Mouse (Mus musculus) liver, embryonic 15.5 days (tissue): ENCODE measurements at regions not wholly inside any gene's neighbourhood (a gene's known extent, or its start where the extent isn't known, plus 50 kb on each side); places are given as distances from the start of the nearest gene placed in this dataset.
"Not testable (repeated sequence)": the region's sequence is repeated elsewhere in the genome, so short reads cannot be mapped to it uniquely, and the experiment has no call there.

Experiments
- ATAC-seq: fragments of 200-750 bp; cut with Nextera tagmentation; 2 replicates; pipeline ENCODE4 v1.8.0; 2017; ENCODE audit warnings: moderate number of reproducible peaks, mild to moderate bottlenecking, moderate library complexity; ENCODE audit not compliant: insufficient read depth
- H3K27ac ChIP-seq: fragments of 300-500 bp; sonication (generic); replicated peaks from 2 replicates; pipeline ENCODE4 v1.5.1; 2015; ENCODE audit warnings: mild to moderate bottlenecking, inconsistent platforms
- H3K27me3 ChIP-seq: fragments of 300-500 bp; sonication (generic); 2 replicates; pipeline ENCODE4 v1.6.1; 2015; ENCODE audit warnings: mild to moderate bottlenecking, inconsistent platforms
- H3K36me3 ChIP-seq: fragments of 300-500 bp; sonication (generic); replicated peaks from 2 replicates; pipeline ENCODE4 v1.6.1; 2015; ENCODE audit warnings: moderate library complexity, mild to moderate bottlenecking, inconsistent platforms
- H3K4me1 ChIP-seq: fragments of 300-500 bp; sonication (generic); replicated peaks from 2 replicates; pipeline ENCODE4 v1.6.1; 2015; ENCODE audit warnings: inconsistent platforms
- H3K4me2 ChIP-seq: fragments of 300-500 bp; sonication (generic); 2 replicates; pipeline ENCODE4 v1.6.1; 2015; ENCODE audit warnings: moderate library complexity, mild to moderate bottlenecking, inconsistent platforms
- H3K4me3 ChIP-seq: fragments of 300-500 bp; sonication (generic); replicated peaks from 2 replicates; pipeline ENCODE4 v1.5.1; 2015; ENCODE audit warnings: mild to moderate bottlenecking, inconsistent platforms
- H3K9ac ChIP-seq: fragments of 300-500 bp; sonication (generic); 2 replicates; pipeline ENCODE4 v1.6.1; 2015; ENCODE audit warnings: moderate library complexity, mild to moderate bottlenecking, inconsistent platforms
- H3K9me3 ChIP-seq: fragments of 300-500 bp; sonication (generic); replicated peaks from 2 replicates; pipeline ENCODE4 v1.6.1; 2016; ENCODE audit warnings: inconsistent platforms
- WGBS: fragments of 180-500 bp; shearing (Covaris S2); methylation state at CpG from one replicate; pipeline ENCODE4 v1.1.7; 2015; ENCODE audit warnings: mixed read lengths; ENCODE audit not compliant: insufficient replicate concordance; 5-methylcytosine and 5-hydroxymethylcytosine counted together

GRCm38 (mm10) chr14:53757095-53757494 is 496.8 kb downstream of the Dad1 start:
- Histone ChIP-seq H3K4me3 (peak overlapping the region; percentile 25; the same call in 1 of the 2 replicates), H3K4me2 (peak overlapping the region; percentile 61), H3K27ac (peak overlapping the region; percentile 79)
- not testable (repeated sequence) for H3K4me1 ChIP-seq, H3K9me3 ChIP-seq, H3K36me3 ChIP-seq, H3K9ac ChIP-seq, H3K27me3 ChIP-seq
- ATAC-seq, result peak; percentile 75
- WGBS, result no CpG with 5 or more reads among the region's 1 CpGs

GRCm38 (mm10) chr14:53750703-53751441 is 503.0 kb downstream of the Dad1 start:
- Histone ChIP-seq H3K27ac (no peak overlapping the region), H3K27me3 (no peaks in the 10 kb centered on the region), H3K9ac (no peak overlapping the region), H3K4me2 (no peak overlapping the region), H3K9me3 (no peaks in the 10 kb centered on the region), H3K4me3 (no peak overlapping the region), H3K4me1 (peaks cover 6% of the 10 kb centered on the region), H3K36me3 (no peaks in the 10 kb centered on the region)
- no peak for ATAC-seq
- WGBS, result 10% methylated on average over 4 of the region's 4 CpGs

- not testable (repeated sequence) for H3K4me3 ChIP-seq, H3K36me3 ChIP-seq, H3K9me3 ChIP-seq, H3K27me3 ChIP-seq, H3K4me2 ChIP-seq, H3K4me1 ChIP-seq, ATAC-seq, H3K27ac ChIP-seq, H3K9ac ChIP-seq
- 23% methylated on average over 3 of the region's 3 CpGs for WGBS
Observed at GRCm38 (mm10) chr14:53743552-53743951, 510.4 kb downstream of the Dad1 start.

GRCm38 (mm10) chr14:53742864-53743263 is 511.0 kb downstream of the Dad1 start:
- H3K9me3 ChIP-seq, H3K4me3 ChIP-seq, H3K9ac ChIP-seq, H3K27ac ChIP-seq, H3K4me1 ChIP-seq, H3K36me3 ChIP-seq, H3K27me3 ChIP-seq, H3K4me2 ChIP-seq, ATAC-seq: not testable (repeated sequence)
- 10% methylated on average over 2 of the region's 2 CpGs for whole genome bisulfite sequencing

- not testable (repeated sequence) for H3K9ac ChIP-seq, H3K4me2 ChIP-seq, H3K27ac ChIP-seq, H3K4me3 ChIP-seq, H3K36me3 ChIP-seq, ATAC-seq, H3K9me3 ChIP-seq, H3K27me3 ChIP-seq, H3K4me1 ChIP-seq
- 20% methylated on average over 4 of the region's 4 CpGs for WGBS
Observed at GRCm38 (mm10) chr14:53741246-53741645, 512.7 kb downstream of the Dad1 start.

GRCm38 (mm10) chr14:53737962-53738361 is 515.9 kb downstream of the Dad1 start:
- H3K27ac ChIP-seq, H3K4me3 ChIP-seq, H3K36me3 ChIP-seq, H3K9me3 ChIP-seq, ATAC-seq, H3K27me3 ChIP-seq, H3K4me1 ChIP-seq, H3K4me2 ChIP-seq, H3K9ac ChIP-seq: not testable (repeated sequence)
- 25% methylated on average over 4 of the region's 4 CpGs for WGBS

- H3K4me3 ChIP-seq, H3K9ac ChIP-seq, ATAC-seq, H3K4me1 ChIP-seq, H3K9me3 ChIP-seq, H3K27ac ChIP-seq, H3K36me3 ChIP-seq, H3K27me3 ChIP-seq, H3K4me2 ChIP-seq: not testable (repeated sequence)
- WGBS, result 54% methylated on average over 4 of the region's 4 CpGs
Observed at GRCm38 (mm10) chr14:53736274-53736673, 517.6 kb downstream of the Dad1 start.

- H3K4me1 ChIP-seq, ATAC-seq, H3K27ac ChIP-seq, H3K9ac ChIP-seq, H3K4me2 ChIP-seq, H3K9me3 ChIP-seq, H3K36me3 ChIP-seq, H3K4me3 ChIP-seq, H3K27me3 ChIP-seq: not testable (repeated sequence)
- no CpG with 5 or more reads among the region's 4 CpGs for WGBS
Observed at GRCm38 (mm10) chr14:53731600-53731999, 522.3 kb downstream of the Dad1 start.

GRCm38 (mm10) chr14:53729877-53730276 is 524.0 kb downstream of the Dad1 start:
- H3K9ac ChIP-seq, H3K9me3 ChIP-seq, H3K4me1 ChIP-seq, H3K4me3 ChIP-seq, H3K36me3 ChIP-seq, H3K27me3 ChIP-seq: not testable (repeated sequence)
- 0% methylated on average over 3 of the region's 7 CpGs for WGBS
- Histone ChIP-seq H3K4me2 (peak overlapping the region; percentile 46), H3K27ac (0 out of 2 replicates have a peak overlapping the region, but pooled peaks have one; percentile 57)
- ATAC-seq, result peak; percentile 80

- H3K9ac ChIP-seq, H3K4me3 ChIP-seq, H3K36me3 ChIP-seq, H3K9me3 ChIP-seq, H3K27me3 ChIP-seq, H3K4me1 ChIP-seq, H3K27ac ChIP-seq, H3K4me2 ChIP-seq: not testable (repeated sequence)
- 83% methylated on average over 1 of the region's 1 CpGs for WGBS
- ATAC-seq, result peak; percentile 78
Observed at GRCm38 (mm10) chr14:53729149-53729548, 524.8 kb downstream of the Dad1 start.

GRCm38 (mm10) chr14:53726914-53727313 is 527.0 kb downstream of the Dad1 start:
- not testable (repeated sequence) for H3K4me1 ChIP-seq, ATAC-seq, H3K9ac ChIP-seq, H3K36me3 ChIP-seq, H3K27me3 ChIP-seq, H3K27ac ChIP-seq, H3K9me3 ChIP-seq, H3K4me2 ChIP-seq, H3K4me3 ChIP-seq
- 44% methylated on average over 2 of the region's 4 CpGs for WGBS

GRCm38 (mm10) chr14:53723611-53724010 is 530.3 kb downstream of the Dad1 start:
- not testable (repeated sequence) for H3K4me1 ChIP-seq, ATAC-seq, H3K36me3 ChIP-seq, H3K4me3 ChIP-seq, H3K9me3 ChIP-seq, H3K27ac ChIP-seq, H3K4me2 ChIP-seq, H3K27me3 ChIP-seq, H3K9ac ChIP-seq
